Mouse (Mus musculus) thymus, adult 2 months (tissue): ENCODE data around the gene Hmg20b.

Source experiments
- CTCF ChIP-seq: fragments of 200-500 bp; IDR thresholded peaks from 2 replicates; pipeline ENCODE4 v1.5.1; 2012; ENCODE audit warnings: mild to moderate bottlenecking, control low read depth, low read length, moderate library complexity, borderline replicate concordance; ENCODE audit not compliant: control insufficient read depth, poor library complexity, insufficient read depth; ENCODE audit errors: extremely low read depth
- POLR2A ChIP-seq: fragments of 200-500 bp; IDR thresholded peaks from 2 replicates; pipeline ENCODE4 v1.6.1; 2012; ENCODE audit warnings: mild to moderate bottlenecking, low read length, control low read depth, moderate library complexity; ENCODE audit not compliant: control insufficient read depth, poor library complexity, insufficient read depth; ENCODE audit errors: extremely low read depth

DNA sequence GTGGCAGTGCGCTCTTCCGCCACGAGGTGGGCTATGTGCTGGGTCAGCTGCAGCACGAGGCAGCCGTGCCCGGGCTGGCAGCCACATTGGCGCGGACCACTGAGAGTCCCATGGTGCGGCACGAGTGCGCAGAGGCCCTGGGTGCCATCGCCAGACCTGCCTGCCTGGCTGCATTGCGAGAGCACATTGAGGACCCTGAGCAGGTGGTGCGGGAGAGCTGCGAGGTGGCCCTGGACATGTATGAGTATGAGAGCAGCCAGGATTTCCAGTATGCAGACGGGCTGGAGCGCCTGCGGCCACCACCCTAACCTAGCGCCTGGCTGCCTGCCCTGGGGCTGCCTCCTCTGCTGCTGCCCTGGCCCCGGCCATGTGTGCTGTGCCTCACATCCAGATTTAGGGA is 37.4 kb upstream of the Hmg20b start:
- TF ChIP-seq POLR2A (no peak), CTCF (no peak)
